13 mouse cellular contexts compared by ENCODE assay signal in the genomic region with DNA sequence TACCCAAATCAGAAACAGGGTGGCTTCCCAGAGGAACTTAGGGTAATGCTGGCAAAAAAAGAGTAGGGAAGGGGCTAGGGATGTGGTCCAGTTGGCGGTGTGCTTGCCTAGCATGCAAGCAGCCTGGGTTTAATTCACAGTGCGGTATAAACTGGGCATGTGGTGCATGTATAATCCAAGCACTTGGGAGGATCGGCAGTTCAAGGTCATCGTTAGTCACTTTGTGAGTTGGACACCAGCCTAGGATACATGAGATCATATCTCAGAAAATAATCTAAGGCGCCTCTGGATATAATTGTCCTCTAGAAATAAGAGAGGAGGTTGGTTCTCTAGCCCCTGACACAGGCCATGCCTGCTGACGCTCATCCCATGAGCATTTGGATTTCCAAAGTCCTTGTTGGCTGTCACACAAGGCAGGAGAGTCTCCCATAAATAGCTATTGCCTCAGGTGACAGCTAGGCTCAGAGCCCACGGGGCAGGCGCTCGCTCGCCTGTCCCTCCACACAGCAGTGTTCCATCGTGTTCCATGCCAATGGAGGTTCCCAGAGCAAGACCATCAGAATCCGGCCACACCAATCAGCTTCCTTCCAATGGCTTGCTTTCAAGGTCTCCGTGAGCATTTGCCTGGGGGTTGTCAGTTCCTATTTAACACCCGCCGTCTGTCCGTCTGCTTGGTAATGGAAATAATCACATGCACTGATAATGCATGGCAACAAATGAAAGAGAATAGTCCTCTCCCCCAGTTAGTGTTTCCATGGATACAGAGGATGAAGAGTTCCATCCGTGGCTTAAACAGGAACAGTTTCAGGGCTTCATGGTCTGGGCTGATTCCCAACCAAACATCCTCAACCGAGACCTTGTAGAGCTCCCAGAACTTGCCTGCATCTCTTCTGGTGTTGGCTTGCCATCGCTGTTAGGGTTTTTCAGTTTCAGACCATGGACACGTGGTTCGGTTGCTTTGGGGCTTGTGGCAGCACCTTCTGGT. TPM values are rescaled to one million over a fixed set of nuclear protein-coding genes. Genes with fewer than 3 reads are reported as not detected.
DNase-seq lines count a peak whose midpoint lies in the region; ATAC-seq and TF ChIP-seq lines count a peak whose summit lies in the region.
"Had no signal": no experiment of that assay in that cellular context is flagged by ENCODE, and none has a peak within 500 bp of the region (broad histone marks: within the 10 kb centered on the region; RNA-seq: fewer than 3 reads in every experiment).

No protein-coding gene starts in this region.

- ATAC-seq in lung, embryonic 14.5 days (ENCODE audit: insufficient read depth): no peak

- no peak for TF ChIP-seq CTCF in lung, embryonic 14.5 days (IDR thresholded peaks at IDR 0.05; ENCODE audit: low read depth)

- H3K4me2 ChIP-seq in lung, embryonic 14.5 days: no peak overlapping the region
- H3K4me2 ChIP-seq: neural tube, embryonic 12.5 days had no signal

- H3K27ac ChIP-seq in lung, embryonic 14.5 days (ENCODE audit: low read depth): no peak overlapping the region
- H3K27ac ChIP-seq: neural tube, embryonic 12.5 days had no signal

- peak; percentile 45 for DNase-seq in gastrocnemius, adult 18-20 months (ENCODE audit: low spot score)
- DNase-seq in gastrocnemius, postnatal 4 days (ENCODE audit: low spot score in 2 of 2): no peak
- peak; percentile 18 for DNase-seq in lung, embryonic 14.5 days
- no peak for DNase-seq in lung, postnatal 36 days
- peak; percentile 74 to 78 for DNase-seq in cerebellum, postnatal 14 days
- DNase-seq in thymus, adult 18-20 months: no peak
- no peak for DNase-seq in thymus, postnatal 14 days
- no peak for DNase-seq in urinary bladder, postnatal 25 days (ENCODE audit: low spot score)
- DNase-seq: gastrocnemius, postnatal 10 days; kidney, postnatal 4 days; lung, adult 18-20 months had no signal

- no peaks in the 10 kb centered on the region for H3K9me3 ChIP-seq in lung, embryonic 14.5 days (ENCODE audit: low read depth, low read length)
- H3K9me3 ChIP-seq: G1E; neural tube, embryonic 12.5 days had no signal

- H3K4me1 ChIP-seq in lung, embryonic 14.5 days (ENCODE audit: insufficient read depth): no peaks in the 10 kb centered on the region
- H3K4me1 ChIP-seq: neural tube, embryonic 12.5 days had no signal

- 77% methylated on average over 21 of the region's 21 CpGs for WGBS in lung, embryonic 14.5 days

- no peaks in the 10 kb centered on the region for H3K27me3 ChIP-seq in lung, embryonic 14.5 days (ENCODE audit: insufficient read depth, low read length)
- H3K27me3 ChIP-seq: neural tube, embryonic 12.5 days had no signal

- no peak overlapping the region for H3K9ac ChIP-seq in lung, embryonic 14.5 days
- H3K9ac ChIP-seq: neural tube, embryonic 12.5 days had no signal

- H3K4me3 ChIP-seq in lung, embryonic 14.5 days (ENCODE audit: low read depth, low read length): no peak overlapping the region
- H3K4me3 ChIP-seq: neural tube, embryonic 12.5 days had no signal

- H3K36me3 ChIP-seq in lung, embryonic 14.5 days (ENCODE audit: insufficient read depth): no peaks in the 10 kb centered on the region
- H3K36me3 ChIP-seq: G1E; neural tube, embryonic 12.5 days had no signal

RNA-seq across cellular contexts. Expression of a gene that starts 56.1 kb away (rescaled TPM):
- 1 to 10 TPM; 1.6 to 1.7 TPM for total RNA-seq in gastrocnemius, adult 18-20 months (2021)
- 10 to 100 TPM; 25.0 to 34.6 TPM for total RNA-seq in gastrocnemius, postnatal 4 days (2021)
- 27.6 and 29.4 TPM in 2 replicates for polyA plus RNA-seq in lung, embryonic 14.5 days (2014; fragmentation: Nextera tagmentation; extraction: Ambion mirVana)

Comparison
In these comparisons a context has a peak if more than half of its experiments do, and no peak if none do; other contexts are left out.
1. DNase-seq: peak in gastrocnemius, adult 18-20 months (single experiment), lung, embryonic 14.5 days (single experiment) and cerebellum, postnatal 14 days (2 of 2); none in gastrocnemius, postnatal 4 days (0 of 2), lung, postnatal 36 days (single experiment), thymus, adult 18-20 months (0 of 2), thymus, postnatal 14 days (single experiment) and urinary bladder, postnatal 25 days (single experiment).
2. RNA of a gene that starts 56.1 kb away (total RNA-seq): 25.0 to 34.6 TPM in gastrocnemius, postnatal 4 days; 1.6 to 1.7 TPM in gastrocnemius, adult 18-20 months; every median in the first group is over 4 times any median in the second.